Mouse (Mus musculus) natural killer cell, adult 2 months (primary cell): ENCODE results near the gene Nacc2.

Experiments used
- DNase-seq, 2 experiments: peaks; one replicate each; pipeline ENCODE4 v3.0.0; 2022; ENCODE audit warnings: low spot score in 2 of 2

Gene Nacc2

GRCm38 (mm10) chr2:26055747-26056102 lies 67.3 kb downstream of the Nacc2 start:
- no peak for DNase-seq

GRCm38 (mm10) chr2:26055046-26055746 lies 67.8 kb downstream of the Nacc2 start:
- peak; percentile 40 to 65 for DNase-seq

GRCm38 (mm10) chr2:26052806-26053205 lies 70.2 kb downstream of the Nacc2 start:
- no peak for DNase-seq

- no peak for DNase-seq
Measured at GRCm38 (mm10) chr2:26048816-26049215, 74.2 kb downstream of the Nacc2 start.

GRCm38 (mm10) chr2:26044216-26044615 lies 78.8 kb downstream of the Nacc2 start:
- no peak for DNase-seq

- no peak for DNase-seq
Measured at GRCm38 (mm10) chr2:26042603-26043002, 80.4 kb downstream of the Nacc2 start.

- DNase-seq = no peak
Measured at GRCm38 (mm10) chr2:26041163-26041810, 81.7 kb downstream of the Nacc2 start.

- DNase-seq = no peak
Measured at GRCm38 (mm10) chr2:26039951-26040350, 83.1 kb downstream of the Nacc2 start.

- DNase-seq = no peak
Measured at GRCm38 (mm10) chr2:26037386-26037785, 85.6 kb downstream of the Nacc2 start.

GRCm38 (mm10) chr2:26034344-26035050 lies 88.5 kb downstream of the Nacc2 start:
- no peak for DNase-seq

- no peak for DNase-seq
Measured at GRCm38 (mm10) chr2:26030288-26030687, 92.7 kb downstream of the Nacc2 start.

- DNase-seq = peak; percentile 19 to 28
Measured at GRCm38 (mm10) chr2:26024138-26025075, 98.6 kb downstream of the Nacc2 start.

GRCm38 (mm10) chr2:26022626-26023025 lies 100.4 kb downstream of the Nacc2 start:
- DNase-seq = no peak

- no peak for DNase-seq
Measured at GRCm38 (mm10) chr2:26022258-26022565, 100.8 kb downstream of the Nacc2 start.

GRCm38 (mm10) chr2:26021561-26022257 lies 101.3 kb downstream of the Nacc2 start, which contains the start of gene Ubac1:
TSS of gene Ubac1 (minus strand) at chr2:26021747.
- peak; percentile 84 to 87 for DNase-seq

- DNase-seq = peak; percentile 11 to 24
Measured at GRCm38 (mm10) chr2:26020714-26021560, 102.1 kb downstream of the Nacc2 start.

- DNase-seq = no peak
Measured at GRCm38 (mm10) chr2:26019923-26020322, 103.1 kb downstream of the Nacc2 start.

GRCm38 (mm10) chr2:26017326-26017725 lies 105.7 kb downstream of the Nacc2 start:
- DNase-seq = no peak

GRCm38 (mm10) chr2:26013674-26014073 lies 109.3 kb downstream of the Nacc2 start:
- no peak for DNase-seq

GRCm38 (mm10) chr2:26011420-26011819 lies 111.6 kb downstream of the Nacc2 start:
- no peak for DNase-seq
